Mouse (Mus musculus): ENCODE measurements around the gene Unc5b.

GRCm38 (mm10) chr10:60800295-60801167, 30.9 kb downstream of the Unc5b start:
- TF ChIP-seq CTCF (IDR thresholded peaks at IDR 0.05; ENCODE audit: low read depth, low read length) (no peak), POLR2A (IDR thresholded peaks at IDR 0.05; ENCODE audit: borderline replicate concordance, low read depth, low read length) (no peak)

Data from bone marrow macrophage, adult 2 months (primary cell).